Mouse (Mus musculus): ENCODE measurements around the gene Iqcd. TPM values are rescaled to one million over a fixed set of nuclear protein-coding genes. Genes with fewer than 3 reads are reported as not detected.

The Iqcd gene
- total and polyA plus RNA-seq, 2 experiments = 0.09 to 0.22 TPM

DNA sequence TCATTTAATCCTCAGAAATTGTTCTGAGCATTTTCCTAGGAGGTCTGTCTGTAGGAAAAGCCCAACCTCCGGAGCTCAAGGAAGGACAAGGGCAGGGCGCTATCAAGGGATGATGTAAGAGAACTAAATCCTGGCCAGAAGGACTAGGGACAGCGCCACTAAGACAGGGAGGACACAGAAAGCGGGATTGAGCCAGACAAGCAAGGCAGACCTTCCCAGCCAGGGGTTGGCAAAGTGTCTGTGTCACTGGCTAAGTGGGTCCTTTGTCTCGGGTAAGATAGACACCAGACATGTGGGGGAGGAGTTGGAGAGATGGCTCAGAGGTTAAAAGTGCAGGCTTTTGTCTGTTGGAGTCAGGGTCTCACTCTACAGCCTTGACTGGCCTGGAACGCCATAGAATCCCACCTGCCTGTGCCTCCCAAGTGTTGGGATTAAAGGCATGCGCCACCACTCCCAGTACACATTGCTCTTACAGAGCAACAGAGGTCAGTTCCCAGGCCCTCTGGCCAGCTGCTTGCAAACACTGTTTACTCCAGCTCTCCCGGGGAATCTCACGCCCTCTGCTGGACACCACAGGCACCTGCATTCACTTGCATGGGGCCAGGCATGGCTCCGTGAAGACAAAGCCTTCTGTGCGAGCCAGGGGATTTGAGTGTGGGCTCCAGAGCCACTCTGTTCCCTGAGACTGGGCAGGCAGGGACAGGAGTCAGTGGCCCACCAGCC, 12.3 kb downstream of the Iqcd start:
- DNase-seq (ENCODE audit: extremely low read depth, low read depth, low spot score) = peak; percentile 75
- no peaks in the 10 kb centered on the region for H3K27me3 ChIP-seq (ENCODE audit: control insufficient read depth, insufficient read depth, low read length)
- H3K9ac ChIP-seq (ENCODE audit: low read depth, low read length) = no peak overlapping the region
- TF ChIP-seq CTCF (IDR thresholded peaks at IDR 0.05; ENCODE audit: low read depth, low read length) = peak; percentile 91
- TF ChIP-seq POLR2A (IDR thresholded peaks at IDR 0.05; ENCODE audit: extremely low read depth, insufficient read depth, low read length) = no peak
- H3K4me1 ChIP-seq (ENCODE audit: control insufficient read depth, insufficient read depth, low read length) = peaks cover 8% of the 10 kb centered on the region
- WGBS = 44% methylated on average over 11 of the region's 11 CpGs
- no peak overlapping the region for H3K4me3 ChIP-seq (ENCODE audit: insufficient read depth, low read depth, low read length)
- no peaks in the 10 kb centered on the region for H3K79me2 ChIP-seq (ENCODE audit: control insufficient read depth, insufficient read depth, low read length)
- no peaks in the 10 kb centered on the region for H3K36me3 ChIP-seq (ENCODE audit: control insufficient read depth, insufficient read depth, low read length)
- no peak overlapping the region for H3K27ac ChIP-seq (replicated peaks; ENCODE audit: insufficient read depth, low read depth, low read length)

- 97% methylated on average over 12 of the region's 12 CpGs for WGBS
- H3K27me3 ChIP-seq (ENCODE audit: control insufficient read depth, insufficient read depth, low read length) = no peaks in the 10 kb centered on the region
- H3K36me3 ChIP-seq (ENCODE audit: control insufficient read depth, insufficient read depth, low read length) = no peaks in the 10 kb centered on the region
- no peak overlapping the region for H3K9ac ChIP-seq (ENCODE audit: low read depth, low read length)
- DNase-seq (ENCODE audit: extremely low read depth, low read depth, low spot score) = no peak
- TF ChIP-seq CTCF (IDR thresholded peaks at IDR 0.05; ENCODE audit: low read depth, low read length) (no peak), POLR2A (IDR thresholded peaks at IDR 0.05; ENCODE audit: extremely low read depth, insufficient read depth, low read length) (no peak)
- no peak overlapping the region for H3K27ac ChIP-seq (replicated peaks; ENCODE audit: insufficient read depth, low read depth, low read length)
- H3K79me2 ChIP-seq (ENCODE audit: control insufficient read depth, insufficient read depth, low read length) = no peaks in the 10 kb centered on the region
- H3K4me1 ChIP-seq (ENCODE audit: control insufficient read depth, insufficient read depth, low read length) = peaks cover 8% of the 10 kb centered on the region
- no peak overlapping the region for H3K4me3 ChIP-seq (ENCODE audit: insufficient read depth, low read depth, low read length)
Measured at GRCm38 (mm10) chr5:120602210-120602609, 13.4 kb downstream of the Iqcd start.

DNA sequence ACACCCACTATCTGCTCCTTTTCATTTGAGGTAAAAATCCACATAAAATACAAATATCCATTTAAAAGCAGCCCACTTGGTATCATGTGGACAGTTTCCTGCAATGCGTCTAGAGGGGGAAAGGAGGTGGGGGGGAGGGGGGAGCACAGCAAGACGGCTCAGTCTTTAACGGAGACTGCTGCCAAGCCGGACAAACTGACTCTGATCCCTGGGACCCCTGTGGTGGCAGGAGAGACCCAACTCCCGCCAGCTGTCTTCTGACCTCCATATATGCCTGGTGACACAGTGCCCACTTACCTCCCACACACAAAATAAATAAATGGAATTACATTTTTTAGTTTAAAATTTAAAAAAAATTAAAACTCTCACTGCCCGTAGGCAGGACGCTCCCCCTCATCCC, 14.7 kb downstream of the Iqcd start:
- 88% methylated on average over 7 of the region's 7 CpGs for WGBS
- Histone ChIP-seq H3K4me3 (ENCODE audit: insufficient read depth, low read depth, low read length) (no peak overlapping the region), H3K27me3 (ENCODE audit: control insufficient read depth, insufficient read depth, low read length) (no peaks in the 10 kb centered on the region), H3K36me3 (ENCODE audit: control insufficient read depth, insufficient read depth, low read length) (no peaks in the 10 kb centered on the region), H3K4me1 (ENCODE audit: control insufficient read depth, insufficient read depth, low read length) (peaks cover 8% of the 10 kb centered on the region), H3K79me2 (ENCODE audit: control insufficient read depth, insufficient read depth, low read length) (no peaks in the 10 kb centered on the region), H3K9ac (ENCODE audit: low read depth, low read length) (no peak overlapping the region), H3K27ac (replicated peaks; ENCODE audit: insufficient read depth, low read depth, low read length) (no peak overlapping the region)
- DNase-seq (ENCODE audit: extremely low read depth, low read depth, low spot score) = no peak
- TF ChIP-seq POLR2A (IDR thresholded peaks at IDR 0.05; ENCODE audit: extremely low read depth, insufficient read depth, low read length) (no peak), CTCF (IDR thresholded peaks at IDR 0.05; ENCODE audit: low read depth, low read length) (no peak)

- H3K9ac ChIP-seq (ENCODE audit: low read depth, low read length) = peak overlapping the region; percentile 23; the same call in 1 of the 2 replicates
Measured at GRCm38 (mm10) chr5:120604839-120605238, 16.0 kb downstream of the Iqcd start.

GRCm38 (mm10) chr5:120605241-120605661, 16.4 kb downstream of the Iqcd start:
- no peak overlapping the region for H3K27ac ChIP-seq (replicated peaks; ENCODE audit: insufficient read depth, low read depth, low read length)
- H3K9ac ChIP-seq (ENCODE audit: low read depth, low read length) = peak overlapping the region; percentile 23; the same call in 1 of the 2 replicates
- no peaks in the 10 kb centered on the region for H3K79me2 ChIP-seq (ENCODE audit: control insufficient read depth, insufficient read depth, low read length)
- 3% methylated on average over 10 of the region's 10 CpGs for WGBS
- no peaks in the 10 kb centered on the region for H3K36me3 ChIP-seq (ENCODE audit: control insufficient read depth, insufficient read depth, low read length)
- DNase-seq (ENCODE audit: extremely low read depth, low read depth, low spot score) = no peak
- TF ChIP-seq POLR2A (IDR thresholded peaks at IDR 0.05; ENCODE audit: extremely low read depth, insufficient read depth, low read length) (no peak), CTCF (IDR thresholded peaks at IDR 0.05; ENCODE audit: low read depth, low read length) (no peak)
- no peaks in the 10 kb centered on the region for H3K27me3 ChIP-seq (ENCODE audit: control insufficient read depth, insufficient read depth, low read length)
- peak overlapping the region; percentile 30 for H3K4me3 ChIP-seq (ENCODE audit: insufficient read depth, low read depth, low read length)
- H3K4me1 ChIP-seq (ENCODE audit: control insufficient read depth, insufficient read depth, low read length) = peaks cover 8% of the 10 kb centered on the region

More at GRCm38 (mm10) chr5:120604839-120605238, 16.0 kb downstream of the Iqcd start:
- H3K4me3 ChIP-seq (ENCODE audit: insufficient read depth, low read depth, low read length) = no peak overlapping the region
- H3K36me3 ChIP-seq (ENCODE audit: control insufficient read depth, insufficient read depth, low read length) = no peaks in the 10 kb centered on the region
- no peaks in the 10 kb centered on the region for H3K79me2 ChIP-seq (ENCODE audit: control insufficient read depth, insufficient read depth, low read length)
- DNase-seq (ENCODE audit: extremely low read depth, low read depth, low spot score) = peak; percentile 50
- TF ChIP-seq CTCF (IDR thresholded peaks at IDR 0.05; ENCODE audit: low read depth, low read length) (peak; percentile 68), POLR2A (IDR thresholded peaks at IDR 0.05; ENCODE audit: extremely low read depth, insufficient read depth, low read length) (no peak)
- H3K27me3 ChIP-seq (ENCODE audit: control insufficient read depth, insufficient read depth, low read length) = no peaks in the 10 kb centered on the region
- H3K27ac ChIP-seq (replicated peaks; ENCODE audit: insufficient read depth, low read depth, low read length) = no peak overlapping the region
- WGBS = 7% methylated on average over 6 of the region's 6 CpGs
- peaks cover 8% of the 10 kb centered on the region for H3K4me1 ChIP-seq (ENCODE audit: control insufficient read depth, insufficient read depth, low read length)

DNA sequence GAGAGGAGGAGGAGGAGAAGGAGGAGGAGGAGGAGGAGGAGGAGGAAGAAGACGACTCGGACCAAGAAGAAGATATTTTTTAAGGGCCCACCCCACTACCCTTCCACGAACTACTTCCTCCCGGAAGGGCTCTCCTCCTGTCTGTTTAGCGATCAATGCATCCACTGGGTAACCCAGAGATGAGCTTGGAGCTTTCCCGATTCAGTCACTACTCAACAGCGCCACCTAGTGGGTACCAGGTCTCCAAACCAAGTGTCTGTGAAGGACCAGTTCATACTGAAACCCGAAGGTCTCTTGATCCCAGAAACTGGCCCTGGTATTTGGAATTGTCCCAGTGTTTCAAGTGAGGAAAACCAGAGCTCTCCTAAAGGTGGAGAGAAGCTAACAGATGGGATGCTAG, 16.9 kb downstream of the Iqcd start:
- H3K4me1 ChIP-seq (ENCODE audit: control insufficient read depth, insufficient read depth, low read length) = peaks cover 8% of the 10 kb centered on the region
- no peaks in the 10 kb centered on the region for H3K79me2 ChIP-seq (ENCODE audit: control insufficient read depth, insufficient read depth, low read length)
- no peaks in the 10 kb centered on the region for H3K36me3 ChIP-seq (ENCODE audit: control insufficient read depth, insufficient read depth, low read length)
- DNase-seq (ENCODE audit: extremely low read depth, low read depth, low spot score) = peak; percentile 79
- peak; percentile 78 for TF ChIP-seq CTCF (IDR thresholded peaks at IDR 0.05; ENCODE audit: low read depth, low read length)
- no peak for TF ChIP-seq POLR2A (IDR thresholded peaks at IDR 0.05; ENCODE audit: extremely low read depth, insufficient read depth, low read length)
- no peak overlapping the region for H3K27ac ChIP-seq (replicated peaks; ENCODE audit: insufficient read depth, low read depth, low read length)
- 1% methylated on average over 8 of the region's 8 CpGs for WGBS
- no peak overlapping the region for H3K9ac ChIP-seq (ENCODE audit: low read depth, low read length)
- no peaks in the 10 kb centered on the region for H3K27me3 ChIP-seq (ENCODE audit: control insufficient read depth, insufficient read depth, low read length)
- H3K4me3 ChIP-seq (ENCODE audit: insufficient read depth, low read depth, low read length) = no peak overlapping the region
